Mouse (Mus musculus): ENCODE data around the gene Rbm48. TPM values are rescaled to one million over a fixed set of nuclear protein-coding genes. Genes with fewer than 3 reads are reported as not detected.

Rbm48 gene
- polyA plus RNA-seq, 1 experiment from 2014 or later, result 15.7 TPM

- H3K36me3 ChIP-seq (replicated peaks), result peaks cover 23% of the 10 kb centered on the region
- no peaks in the 10 kb centered on the region for H3K27me3 ChIP-seq (ENCODE audit: poor library complexity, severe bottlenecking)
- 0 out of 2 replicates have a peak, but pooled peaks cover 5% of the 10 kb centered on the region for H3K9me3 ChIP-seq
- H3K27ac ChIP-seq, result peak within 1 kb of the TSS; percentile 98
- DNase-seq (ENCODE audit: extremely low spot score, low spot score), result peak; percentile 94
- H3K4me1 ChIP-seq, result peaks cover 20% of the 10 kb centered on the region
- under 1% methylated on average over 77 of the region's 80 CpGs for WGBS
- H3K4me3 ChIP-seq, result peak within 1 kb of the TSS; percentile 96
These were observed 52.5 kb downstream of the Rbm48 start, which contains the start of gene Fam133b for GRCm38 (mm10) chr5:3543629-3544479. Gene Fam133b (plus strand): TSS chr5:3543833.

- Histone ChIP-seq H3K27me3 (ENCODE audit: poor library complexity, severe bottlenecking) (no peaks in the 10 kb centered on the region), H3K4me3 (no peak overlapping the region), H3K9me3 (0 out of 2 replicates have a peak, but pooled peaks cover 3% of the 10 kb centered on the region), H3K27ac (no peak overlapping the region), H3K36me3 (replicated peaks) (peaks cover 14% of the 10 kb centered on the region), H3K4me1 (peaks cover 20% of the 10 kb centered on the region)
- DNase-seq (ENCODE audit: extremely low spot score, low spot score), result no peak
- WGBS, result 82% methylated on average over 6 of the region's 6 CpGs
These were observed 54.5 kb downstream of the Rbm48 start for GRCm38 (mm10) chr5:3541871-3542270.

- no peaks in the 10 kb centered on the region for H3K36me3 ChIP-seq (replicated peaks)
- no peak overlapping the region for H3K27ac ChIP-seq
- WGBS, result 77% methylated on average over 11 of the region's 11 CpGs
- DNase-seq (ENCODE audit: extremely low spot score, low spot score), result no peak
- H3K4me1 ChIP-seq, result peaks cover 3% of the 10 kb centered on the region; the same call in 1 of the 2 replicates
- no peak overlapping the region for H3K4me3 ChIP-seq
- H3K9me3 ChIP-seq, result 0 out of 2 replicates have a peak, but pooled peaks cover 3% of the 10 kb centered on the region
- no peaks in the 10 kb centered on the region for H3K27me3 ChIP-seq (ENCODE audit: poor library complexity, severe bottlenecking)
These were observed 57.6 kb downstream of the Rbm48 start for GRCm38 (mm10) chr5:3538505-3539472.

GRCm38 (mm10) chr5:3536592-3537212, 59.7 kb downstream of the Rbm48 start:
- 76% methylated on average over 3 of the region's 3 CpGs for WGBS
- no peak for DNase-seq (ENCODE audit: extremely low spot score, low spot score)
- Histone ChIP-seq H3K4me3 (no peak overlapping the region), H3K27me3 (ENCODE audit: poor library complexity, severe bottlenecking) (no peaks in the 10 kb centered on the region), H3K27ac (no peak overlapping the region), H3K4me1 (no peaks in the 10 kb centered on the region), H3K9me3 (no peaks in the 10 kb centered on the region), H3K36me3 (replicated peaks) (no peaks in the 10 kb centered on the region)

Other genes with a start within 250 kb of the Rbm48 start
- 35.7 and 39.3 TPM in 2 replicates for gene Fam133b, start 52.8 kb downstream of the Rbm48 start, polyA plus RNA-seq (2016; fragmentation: Nextera tagmentation; extraction: Ambion mirVana)
- 3.3 and 3.7 TPM in 2 replicates for gene 1700109H08Rik, start 25.0 kb downstream of the Rbm48 start, polyA plus RNA-seq (2016; fragmentation: Nextera tagmentation; extraction: Ambion mirVana)
- 15.9 and 16.3 TPM in 2 replicates for gene Pex1, start 519 bp downstream of the Rbm48 start, polyA plus RNA-seq (2016; fragmentation: Nextera tagmentation; extraction: Ambion mirVana)
- gene Tmbim7, start 54.6 kb upstream of the Rbm48 start, polyA plus RNA-seq (2016; fragmentation: Nextera tagmentation; extraction: Ambion mirVana), result not detected in 2 replicates
- gene Gatad1, start 60.6 kb upstream of the Rbm48 start, polyA plus RNA-seq (2016; fragmentation: Nextera tagmentation; extraction: Ambion mirVana), result 70.6 and 77.4 TPM in 2 replicates
- 9.7 and 9.9 TPM in 2 replicates for gene Ankib1, start 206.3 kb upstream of the Rbm48 start, polyA plus RNA-seq (2016; fragmentation: Nextera tagmentation; extraction: Ambion mirVana)
- gene Krit1, start 206.6 kb upstream of the Rbm48 start, polyA plus RNA-seq (2016; fragmentation: Nextera tagmentation; extraction: Ambion mirVana), result 61.5 and 63.3 TPM in 2 replicates
- 0.09 and 0.15 TPM in 2 replicates for gene Lrrd1, start 248.6 kb upstream of the Rbm48 start, polyA plus RNA-seq (2016; fragmentation: Nextera tagmentation; extraction: Ambion mirVana)